Mouse (Mus musculus) limb, embryonic 14.5 days (tissue): ENCODE data around the gene P2rx1. TPM values are rescaled to one million over a fixed set of nuclear protein-coding genes. Genes with fewer than 3 reads are reported as not detected.
A peak's percentile ranks its signal among the peaks of the same experiment; 100 is the strongest.

ENCODE experiments used
- ATAC-seq: fragments of 200-750 bp; cut with Nextera tagmentation; 2 replicates; pipeline ENCODE4 v1.8.0; 2017; ENCODE audit warnings: low read depth, moderate number of reproducible peaks, moderate TSS enrichment; ENCODE audit not compliant: low FRiP score
- DNase-seq: peaks from one replicate; pipeline ENCODE4 v3.0.0-alpha.2; 2015; ENCODE audit warnings: low spot score
- H3K27ac ChIP-seq: fragments of 300-500 bp; sonication (generic); replicated peaks from 2 replicates; pipeline ENCODE4 v1.5.1; 2014; ENCODE audit warnings: low read depth, mild to moderate bottlenecking, low read length, moderate library complexity, mixed read lengths
- H3K27me3 ChIP-seq: fragments of 300-500 bp; sonication (generic); 2 replicates; pipeline ENCODE4 v1.6.1; 2014; ENCODE audit warnings: low read length, mixed read lengths; ENCODE audit not compliant: control insufficient read depth, insufficient read depth
- H3K36me3 ChIP-seq: fragments of 300-500 bp; sonication (generic); 2 replicates; pipeline ENCODE4 v1.6.1; 2014; ENCODE audit warnings: mild to moderate bottlenecking, low read length, moderate library complexity, mixed read lengths; ENCODE audit not compliant: control insufficient read depth, insufficient read depth
- H3K4me1 ChIP-seq: fragments of 300-500 bp; sonication (generic); 2 replicates; pipeline ENCODE4 v1.6.1; 2014; ENCODE audit warnings: antibody characterized with exemption, low read length, mixed read lengths; ENCODE audit not compliant: control insufficient read depth, insufficient read depth
- H3K4me2 ChIP-seq: fragments of 300-500 bp; sonication (generic); replicated peaks from 2 replicates; pipeline ENCODE4 v1.6.1; 2014; ENCODE audit warnings: low read depth, mild to moderate bottlenecking, low read length, moderate library complexity; ENCODE audit not compliant: severe bottlenecking
- H3K4me3 ChIP-seq: fragments of 300-500 bp; sonication (generic); replicated peaks from 2 replicates; pipeline ENCODE4 v1.5.1; 2014; ENCODE audit warnings: low read length
- H3K9ac ChIP-seq: fragments of 300-500 bp; sonication (generic); 2 replicates; pipeline ENCODE4 v1.6.1; 2014; ENCODE audit warnings: mild to moderate bottlenecking, low read depth, low read length, moderate library complexity; ENCODE audit not compliant: severe bottlenecking
- H3K9me3 ChIP-seq: fragments of 300-500 bp; sonication (generic); 2 replicates; pipeline ENCODE4 v1.6.1; 2016; ENCODE audit warnings: low read length; ENCODE audit not compliant: control insufficient read depth
- POLR2A ChIP-seq: fragments of 200-500 bp; IDR thresholded peaks from 2 replicates; pipeline ENCODE4 v1.8.0; 2012; ENCODE audit warnings: inconsistent platforms, mild to moderate bottlenecking, moderate library complexity, borderline replicate concordance; ENCODE audit not compliant: insufficient read depth, insufficient read length; ENCODE audit errors: extremely low read depth
- WGBS: fragments of 180-500 bp; shearing (Covaris S2); extraction: QIAGEN DNeasy Blood & Tissue Kit; methylation state at CpG from one replicate; pipeline ENCODE4 v1.1.7; 2014; 5-methylcytosine and 5-hydroxymethylcytosine counted together
- polyA plus RNA-seq, 2 experiments: library from polyadenylated mRNA; depleted of rRNA in 1 of 2; stranded (reverse) in 1 of 2; unstranded in 1 of 2; fragments of >200 nt; fragmentation: Nextera tagmentation in 1 of 2; extraction: Ambion mirVana in 1 of 2; gene quantifications; 2 replicates each; pipeline versions ENCODE4 v1.2.1 to v1.2.3; 2012 to 2014

Gene P2rx1
- polyA plus RNA-seq, 2 experiments: 1.8 to 2.2 TPM

- ATAC-seq (no peak), DNase-seq (no peak)
- H3K9me3 ChIP-seq: no peaks in the 10 kb centered on the region
- TF ChIP-seq POLR2A: no peak
- H3K9ac ChIP-seq: no peak overlapping the region
- no peak overlapping the region for H3K4me3 ChIP-seq
- H3K4me2 ChIP-seq: no peak overlapping the region
- peaks cover 7% of the 10 kb centered on the region for H3K4me1 ChIP-seq
- H3K27ac ChIP-seq: no peak overlapping the region
- peaks cover under 1% of the 10 kb centered on the region; the same call in 1 of the 2 replicates for H3K36me3 ChIP-seq
- no peaks in the 10 kb centered on the region for H3K27me3 ChIP-seq
- WGBS: 74% methylated on average over 4 of the region's 4 CpGs
These were observed 45.9 kb downstream of the P2rx1 start for GRCm38 (mm10) chr11:73044789-73045188.

- ATAC-seq (peak; percentile 97), DNase-seq (peak; percentile 97)
- TF ChIP-seq POLR2A: peak; percentile 90
- WGBS: 1% methylated on average over 39 of the region's 39 CpGs
- peak within 1 kb of the TSS; percentile 91 for H3K9ac ChIP-seq
- H3K4me3 ChIP-seq: peak within 1 kb of the TSS; percentile 78
- peaks cover 16% of the 10 kb centered on the region for H3K36me3 ChIP-seq
- H3K27me3 ChIP-seq: no peaks in the 10 kb centered on the region
- peak within 1 kb of the TSS; percentile 80 for H3K27ac ChIP-seq
- no peaks in the 10 kb centered on the region for H3K9me3 ChIP-seq
- H3K4me1 ChIP-seq: peaks cover 7% of the 10 kb centered on the region
- H3K4me2 ChIP-seq: peak within 1 kb of the TSS; percentile 73
These were observed 48.7 kb downstream of the P2rx1 start, which contains the start of gene Ncbp3 for GRCm38 (mm10) chr11:73047542-73047996. Gene Ncbp3, plus strand, starts transcription at chr11:73047783.

DNA sequence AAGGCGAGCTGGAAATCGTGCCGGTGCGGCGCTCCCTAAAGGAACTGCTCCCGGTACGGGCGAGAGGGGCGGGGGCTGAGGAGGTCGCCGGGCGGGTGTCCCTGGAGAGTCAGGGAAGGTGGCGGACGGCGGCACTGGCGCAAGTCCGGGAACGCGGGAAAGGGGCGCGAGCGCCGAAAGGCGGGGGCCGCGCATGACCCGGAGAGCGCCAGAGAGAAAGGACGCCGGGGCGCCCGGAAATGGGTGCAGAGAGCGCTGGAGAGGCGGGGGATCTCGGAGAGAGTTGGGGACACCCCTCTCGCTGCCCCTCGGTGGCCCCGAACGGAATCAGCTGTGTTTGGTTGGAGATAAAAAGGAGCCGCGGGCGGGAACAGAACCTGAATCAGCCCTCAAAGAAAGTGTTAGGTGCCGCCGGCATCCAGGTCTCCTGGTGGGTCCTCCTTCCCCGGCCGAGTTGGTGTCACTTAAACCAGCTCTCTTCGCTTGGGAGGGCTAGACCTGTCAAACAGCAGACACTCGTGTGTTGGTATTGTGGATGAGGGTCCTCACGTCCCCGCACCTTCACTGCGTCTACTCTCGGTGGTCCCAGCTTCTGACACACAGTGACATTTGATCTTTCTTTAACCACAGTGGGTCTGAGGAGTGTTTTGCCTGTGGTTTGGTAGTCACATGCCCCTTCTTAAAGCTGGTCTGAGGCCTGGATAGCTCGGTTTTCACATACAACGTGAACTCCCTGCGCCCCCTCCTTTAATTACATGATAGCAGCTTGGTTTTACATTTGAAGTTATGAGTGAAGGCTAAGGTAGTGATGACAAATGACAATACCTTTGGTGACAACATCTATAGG is 49.4 kb downstream of the P2rx1 start:
- ATAC-seq (peak; percentile 46), DNase-seq (no peak)
- WGBS: 2% methylated on average over 47 of the region's 55 CpGs

DNA sequence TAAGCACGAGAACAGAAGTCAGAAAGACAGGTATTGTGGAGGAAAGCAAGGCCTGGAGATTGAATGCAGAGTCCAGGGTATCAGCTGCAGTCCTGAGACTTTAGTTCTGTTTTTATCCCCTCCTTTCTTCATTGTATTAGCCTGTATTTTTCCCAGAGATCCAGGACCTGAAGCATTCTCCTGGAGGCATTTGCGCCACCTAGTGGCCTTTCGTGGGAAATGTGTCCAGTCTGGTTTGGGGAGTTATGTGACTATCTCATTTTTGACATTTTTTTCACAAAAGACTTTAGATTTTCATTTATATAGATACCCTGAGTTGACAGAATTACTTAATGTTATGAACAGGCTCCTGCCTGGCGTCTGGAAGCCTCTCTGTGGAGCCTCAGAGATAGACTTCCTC is 50.4 kb downstream of the P2rx1 start:
- H3K4me1 ChIP-seq: peaks cover 7% of the 10 kb centered on the region
- H3K9me3 ChIP-seq: no peaks in the 10 kb centered on the region
- peak overlapping the region; percentile 73 for H3K4me2 ChIP-seq
- no peak overlapping the region for H3K9ac ChIP-seq
- peaks cover 33% of the 10 kb centered on the region for H3K36me3 ChIP-seq
- ATAC-seq (no peak), DNase-seq (peak; percentile 91)
- H3K27me3 ChIP-seq: no peaks in the 10 kb centered on the region
- 7% methylated on average over 4 of the region's 4 CpGs for WGBS
- TF ChIP-seq POLR2A: no peak
- H3K4me3 ChIP-seq: peak overlapping the region; percentile 78
- H3K27ac ChIP-seq: no peak overlapping the region

More for the DNA sequence above, 49.4 kb downstream of the P2rx1 start:
- Histone ChIP-seq H3K27me3 (no peaks in the 10 kb centered on the region), H3K4me3 (peak overlapping the region; percentile 78), H3K9me3 (no peaks in the 10 kb centered on the region), H3K9ac (peak overlapping the region; percentile 91), H3K36me3 (peaks cover 23% of the 10 kb centered on the region), H3K27ac (peak overlapping the region; percentile 80), H3K4me1 (peaks cover 7% of the 10 kb centered on the region), H3K4me2 (peak overlapping the region; percentile 73)
- no peak for TF ChIP-seq POLR2A

DNA sequence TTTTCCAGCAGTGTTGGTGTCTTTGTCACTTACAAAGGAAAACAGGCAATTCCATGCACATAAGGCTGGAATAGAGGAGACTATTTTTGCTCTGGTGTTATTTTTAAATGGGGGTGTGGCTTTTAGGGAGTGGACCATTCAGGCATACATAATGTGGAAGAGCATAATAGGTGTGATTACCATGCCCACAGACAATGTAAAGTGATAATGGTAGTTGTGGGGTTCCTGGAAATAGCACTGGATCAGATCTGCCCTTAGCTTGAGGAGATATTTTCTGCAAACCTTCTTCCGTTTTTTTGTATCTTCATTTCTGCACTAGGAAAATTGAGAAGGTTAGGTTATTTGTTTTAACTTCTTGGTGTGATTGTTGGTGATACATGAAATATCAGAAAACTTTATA is 53.9 kb downstream of the P2rx1 start:
- peaks cover 63% of the 10 kb centered on the region for H3K36me3 ChIP-seq
- no peak for TF ChIP-seq POLR2A

More for the DNA sequence above, 53.9 kb downstream of the P2rx1 start:
- no peaks in the 10 kb centered on the region for H3K27me3 ChIP-seq
- no peak overlapping the region for H3K4me3 ChIP-seq
- no peak overlapping the region for H3K4me2 ChIP-seq
- H3K4me1 ChIP-seq: peaks cover 7% of the 10 kb centered on the region
- ATAC-seq (no peak), DNase-seq (no peak)
- WGBS: 88% methylated on average over 1 of the region's 1 CpGs
- H3K9ac ChIP-seq: no peak overlapping the region
- H3K27ac ChIP-seq: no peak overlapping the region
- H3K9me3 ChIP-seq: no peaks in the 10 kb centered on the region
